Mouse (Mus musculus) testis, postnatal 14 days (tissue): ENCODE results near the gene Olfr1463.

ENCODE experiments used
- DNase-seq: peaks from one replicate; pipeline ENCODE4 v3.0.0; 2021; ENCODE audit warnings: low spot score

Gene Olfr1463

GRCm38 (mm10) chr19:13231028-13231427, at the start of gene Olfr1463:
Olfr1463 (plus strand) TSS chr19:13231328.
- DNase-seq: no peak

- no peak for DNase-seq
Observed at GRCm38 (mm10) chr19:13185434-13185833, 45.7 kb upstream of the Olfr1463 start, which contains the start of gene Olfr1462. Olfr1462 (plus strand) TSS chr19:13185734.

GRCm38 (mm10) chr19:13221666-13222065, 9.5 kb upstream of the Olfr1463 start:
- no peak for DNase-seq
